Mouse (Mus musculus) macrophage (primary cell): ENCODE measurements around the gene Psmd5. TPM values are rescaled to one million over a fixed set of nuclear protein-coding genes. Genes with fewer than 3 reads are reported as not detected.

Experiments
- H3K27ac ChIP-seq: fragments of 350-480 bp; formaldehyde crosslinking; 2 replicates; pipeline ENCODE4 v1.9.0; 2021
- H3K36me3 ChIP-seq: fragments of 350-480 bp; formaldehyde crosslinking; 2 replicates; pipeline ENCODE4 v1.9.0; 2021; ENCODE audit errors: inconsistent target
- H3K4me3 ChIP-seq: fragments of 350-480 bp; formaldehyde crosslinking; 2 replicates; pipeline ENCODE4 v1.9.0; 2021; ENCODE audit errors: inconsistent target
- H3K79me2 ChIP-seq: fragments of 350-480 bp; formaldehyde crosslinking; 2 replicates; pipeline ENCODE4 v1.9.0; 2021; ENCODE audit errors: inconsistent target
- WGBS: methylation state at CpG from one replicate; pipeline ENCODE4 v1.1.7; 2026; ENCODE audit warnings: inconsistent platforms; ENCODE audit not compliant: missing documents; 5-methylcytosine and 5-hydroxymethylcytosine counted together
- polyA plus RNA-seq: library from polyadenylated mRNA; stranded (reverse); fragments of 250-400 nt; gene quantifications from 3 replicates; pipeline ENCODE4 v1.2.4, GENCODE M21; 2018; ENCODE audit warnings: inconsistent platforms

The Psmd5 gene
- polyA plus RNA-seq, 1 experiment from 2014 or later = 23.0 TPM

DNA sequence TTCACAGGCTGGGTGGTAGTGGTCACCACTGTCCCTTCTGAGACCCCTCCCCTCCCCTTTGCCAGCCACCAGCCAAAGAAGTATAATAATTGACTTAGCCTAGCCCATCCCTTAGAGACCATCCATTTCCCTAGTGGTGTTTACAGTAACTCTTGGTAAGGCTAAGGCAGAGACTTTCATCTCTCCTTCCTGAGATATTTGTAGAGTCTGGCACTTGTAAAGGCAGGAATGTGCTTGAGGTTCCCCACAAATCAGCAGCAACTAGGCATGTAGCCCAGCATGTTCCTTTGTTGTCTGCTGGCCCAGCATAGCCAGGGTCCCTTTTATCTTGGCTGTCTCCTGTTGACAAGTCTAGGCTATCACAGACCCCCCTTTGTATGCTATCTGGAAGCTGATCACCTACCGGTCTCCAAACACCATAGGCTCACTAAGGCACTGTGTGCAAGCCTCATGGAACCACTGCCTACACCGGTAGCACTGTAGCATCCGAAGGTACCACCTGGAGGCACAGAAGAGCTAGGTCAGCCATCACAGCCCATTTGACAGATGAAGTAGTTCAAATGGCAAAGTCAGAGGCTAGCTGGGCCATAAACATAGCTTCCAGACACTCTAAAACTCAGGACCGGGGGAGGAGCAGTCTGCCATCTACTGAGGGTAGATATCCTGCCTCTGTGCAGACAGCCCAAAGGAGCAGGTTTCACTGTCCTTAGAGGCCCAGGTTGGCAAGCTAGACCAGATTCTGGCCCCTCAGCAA is 29.1 kb upstream of the Psmd5 start:
- no peaks in the 10 kb centered on the region for H3K79me2 ChIP-seq
- peak overlapping the region; percentile 71 for H3K27ac ChIP-seq
- 93% methylated on average over 4 of the region's 4 CpGs for WGBS
- H3K36me3 ChIP-seq = no peaks in the 10 kb centered on the region
- no peak overlapping the region for H3K4me3 ChIP-seq

DNA sequence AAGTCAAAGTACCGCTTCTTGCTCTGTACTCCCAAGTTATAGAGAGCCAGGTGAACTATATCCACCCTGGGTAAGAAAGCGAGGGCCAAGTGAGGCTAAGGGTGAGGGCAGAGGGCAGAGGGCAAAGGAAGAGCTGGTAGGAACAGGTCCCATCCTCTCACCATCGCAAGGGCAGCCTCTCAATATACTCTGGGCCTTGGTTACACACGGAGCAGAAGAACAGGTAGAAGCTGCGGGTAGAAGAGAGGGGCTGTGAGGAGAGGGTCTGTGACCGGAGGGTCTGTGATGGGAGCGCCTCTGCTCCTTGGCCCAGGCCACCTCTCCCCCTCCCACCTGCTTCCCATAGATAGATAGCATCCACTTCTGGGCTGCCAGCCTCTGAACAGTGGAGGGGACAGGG is 28.4 kb upstream of the Psmd5 start:
- H3K27ac ChIP-seq = no peak overlapping the region

DNA sequence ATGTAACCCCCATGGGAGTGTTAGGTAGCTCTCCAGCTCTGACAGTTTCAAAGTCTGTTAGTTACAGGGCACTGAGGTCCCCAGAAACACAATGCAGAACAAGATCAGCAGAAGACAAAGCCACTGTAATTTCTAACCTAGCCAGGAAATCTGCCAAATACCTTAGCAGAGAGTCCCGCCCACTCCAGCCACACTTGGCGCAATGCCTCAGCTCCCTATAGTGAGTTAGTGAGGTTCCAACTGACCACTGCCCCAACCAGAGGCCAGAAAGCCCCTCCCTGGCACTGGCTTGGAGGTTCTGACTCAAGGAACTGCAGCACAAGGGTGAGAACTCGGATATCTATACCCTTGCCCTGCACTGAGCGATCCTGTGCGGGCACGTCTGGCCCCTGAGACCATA is 28.0 kb upstream of the Psmd5 start:
- Histone ChIP-seq H3K27ac (no peak overlapping the region), H3K36me3 (no peaks in the 10 kb centered on the region), H3K4me3 (no peak overlapping the region), H3K79me2 (no peaks in the 10 kb centered on the region)
- 92% methylated on average over 6 of the region's 6 CpGs for WGBS

More for the DNA sequence above, 28.4 kb upstream of the Psmd5 start:
- Histone ChIP-seq H3K4me3 (no peak overlapping the region), H3K79me2 (no peaks in the 10 kb centered on the region), H3K36me3 (no peaks in the 10 kb centered on the region)
- 93% methylated on average over 7 of the region's 7 CpGs for WGBS

DNA sequence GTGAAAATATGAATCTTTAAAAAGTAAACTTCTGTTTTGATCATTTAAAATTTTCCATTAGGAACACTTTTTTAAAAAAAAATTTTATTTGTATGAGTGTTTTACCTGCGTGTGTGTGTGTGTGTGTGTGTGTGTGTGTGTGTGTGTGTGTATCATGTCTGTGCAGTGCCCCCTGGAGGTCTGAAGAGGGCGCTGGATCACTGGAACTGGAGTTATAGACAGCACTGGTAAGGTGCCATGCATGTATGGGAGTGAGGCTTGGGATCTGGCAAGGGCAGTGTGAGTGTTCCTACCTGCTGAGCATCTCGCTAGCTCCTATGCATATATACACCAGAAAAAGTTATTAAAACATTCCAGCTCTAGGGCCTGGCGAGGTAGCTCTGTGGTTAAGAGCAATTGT is 27.0 kb upstream of the Psmd5 start:
- no peaks in the 10 kb centered on the region for H3K79me2 ChIP-seq
- no peak overlapping the region for H3K27ac ChIP-seq
- H3K4me3 ChIP-seq = no peak overlapping the region
- H3K36me3 ChIP-seq = no peaks in the 10 kb centered on the region
- 96% methylated on average over 4 of the region's 4 CpGs for WGBS

DNA sequence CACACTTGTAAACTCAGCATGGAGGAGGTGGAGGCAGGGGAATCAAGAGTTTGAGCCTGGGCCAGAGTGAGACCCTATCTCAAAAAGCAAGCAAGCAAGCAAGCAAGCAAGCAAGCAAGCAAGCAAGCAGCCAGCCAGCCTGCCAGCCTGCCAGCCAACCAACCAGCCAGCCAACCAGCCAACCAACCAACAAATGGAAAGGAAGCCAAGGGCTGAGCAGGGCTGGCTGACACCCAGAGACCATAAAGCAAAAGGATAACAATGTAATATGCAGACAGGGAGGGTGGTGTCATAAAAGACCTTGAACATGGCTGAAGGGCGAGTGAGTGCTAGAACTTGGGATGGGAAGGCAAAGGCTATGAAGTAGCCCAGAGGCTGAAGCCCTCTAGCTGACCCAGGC is 25.6 kb upstream of the Psmd5 start:
- WGBS = 92% methylated on average over 1 of the region's 1 CpGs
- no peaks in the 10 kb centered on the region; the same call in 1 of the 2 replicates for H3K36me3 ChIP-seq

DNA sequence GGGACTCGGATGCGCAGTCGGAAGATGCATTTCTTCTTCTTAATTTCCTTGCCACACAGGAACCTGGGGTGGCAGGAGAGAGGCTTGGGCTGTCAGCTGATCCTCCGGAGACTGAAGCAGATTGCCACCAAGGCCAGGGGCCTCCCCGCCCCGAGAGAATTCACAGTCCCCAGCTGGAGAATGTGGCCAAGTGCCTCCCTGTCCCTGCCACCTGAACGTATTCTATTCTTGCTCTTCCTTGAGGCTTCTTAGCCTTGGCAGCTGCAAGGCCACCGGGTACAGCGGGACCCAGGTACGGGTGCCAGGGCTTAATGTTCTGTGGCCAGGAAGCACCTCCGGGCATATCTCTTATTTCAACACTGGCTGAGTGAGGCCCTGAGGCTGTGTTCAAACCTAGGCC is 24.9 kb upstream of the Psmd5 start:
- WGBS = 94% methylated on average over 10 of the region's 11 CpGs
- Histone ChIP-seq H3K4me3 (no peak overlapping the region), H3K36me3 (no peaks in the 10 kb centered on the region; the same call in 1 of the 2 replicates), H3K27ac (no peak overlapping the region), H3K79me2 (no peaks in the 10 kb centered on the region)

More for the DNA sequence above, 25.6 kb upstream of the Psmd5 start:
- Histone ChIP-seq H3K27ac (no peak overlapping the region), H3K79me2 (no peaks in the 10 kb centered on the region), H3K4me3 (no peak overlapping the region)

DNA sequence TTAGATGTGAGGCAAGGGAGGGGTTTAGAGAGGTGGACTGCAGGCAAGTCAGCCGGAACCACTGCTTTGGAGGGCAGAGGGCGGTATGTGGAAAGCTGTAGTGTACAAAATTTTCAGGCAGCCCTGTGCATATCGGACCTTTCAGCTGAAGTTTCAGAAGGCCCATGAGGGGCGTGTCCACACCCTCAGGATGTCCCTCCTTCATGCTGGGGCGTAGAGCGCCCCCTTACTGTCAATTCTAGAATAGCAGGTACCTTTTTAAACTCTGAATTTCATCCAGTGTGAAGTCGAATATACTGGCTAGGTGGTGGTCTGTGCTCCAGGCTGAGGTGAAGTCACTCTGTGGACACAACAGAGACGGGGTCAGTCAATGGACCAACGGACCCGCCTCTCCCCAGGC is 23.1 kb upstream of the Psmd5 start:
- no peak overlapping the region for H3K27ac ChIP-seq
- no peak overlapping the region for H3K4me3 ChIP-seq
- H3K36me3 ChIP-seq = no peaks in the 10 kb centered on the region; the same call in 1 of the 2 replicates
- no peaks in the 10 kb centered on the region for H3K79me2 ChIP-seq
- 59% methylated on average over 10 of the region's 10 CpGs for WGBS

DNA sequence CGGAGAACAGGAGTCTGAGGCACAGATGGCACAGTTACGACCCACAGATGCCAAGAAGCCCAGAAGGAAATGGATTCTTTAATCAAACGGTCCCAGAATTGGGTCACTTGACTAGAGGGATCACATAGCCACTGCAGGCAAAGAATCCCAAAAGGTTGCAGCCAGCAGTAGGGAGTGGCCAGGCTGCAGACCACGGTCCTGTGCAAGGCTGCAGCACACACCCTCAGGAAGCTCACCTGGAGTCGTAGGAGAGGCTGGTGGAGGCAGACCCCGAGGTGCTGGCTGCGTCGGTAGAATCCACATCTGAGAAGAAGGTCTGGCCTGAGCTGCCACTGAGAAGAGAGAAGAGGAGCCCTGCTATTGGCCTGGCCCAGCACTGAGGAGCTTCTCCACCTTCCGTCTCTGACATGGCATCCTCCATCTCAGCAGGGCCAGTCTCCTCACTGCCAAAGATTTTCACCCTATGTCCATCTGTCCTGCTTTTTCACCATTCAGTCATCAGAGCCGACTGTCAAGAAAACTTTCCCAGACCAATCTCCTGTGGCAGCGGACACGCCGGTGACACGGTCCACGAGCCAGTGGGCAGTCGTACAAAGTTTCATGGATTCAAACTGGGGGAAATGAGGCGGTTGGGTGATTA is 22.2 kb upstream of the Psmd5 start:
- Histone ChIP-seq H3K36me3 (no peaks in the 10 kb centered on the region; the same call in 1 of the 2 replicates), H3K79me2 (no peaks in the 10 kb centered on the region), H3K27ac (no peak overlapping the region), H3K4me3 (no peak overlapping the region)
- WGBS = 96% methylated on average over 17 of the region's 17 CpGs

DNA sequence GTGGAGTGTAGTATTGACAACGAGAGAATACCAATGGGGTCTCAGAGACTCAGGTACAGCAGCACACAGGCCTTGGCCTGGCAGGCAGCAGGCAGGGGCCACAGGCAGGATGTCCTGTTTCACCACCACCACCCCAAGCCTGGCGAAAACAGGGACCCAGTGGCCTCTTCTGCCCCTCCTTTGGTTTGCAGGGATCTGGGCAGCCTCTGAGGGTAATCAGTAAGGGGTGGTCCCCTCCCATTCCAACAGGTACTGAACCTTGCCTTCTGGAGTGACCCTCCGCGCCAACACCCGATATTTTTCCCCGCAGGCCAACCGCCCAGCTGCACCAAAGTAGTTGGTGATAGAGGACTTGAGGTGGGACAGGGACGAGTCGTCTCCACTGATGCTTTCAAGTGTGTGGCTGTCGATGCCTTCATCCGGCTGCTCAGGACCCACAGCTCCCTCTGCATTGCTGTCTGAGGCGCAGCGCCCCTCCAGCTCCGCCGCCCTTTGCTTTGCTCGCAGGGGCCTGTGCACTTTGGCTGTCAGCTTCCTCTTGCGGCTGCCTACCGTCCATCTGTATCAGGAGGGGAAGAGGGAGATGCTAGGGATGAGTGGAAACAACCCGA is 20.8 kb upstream of the Psmd5 start:
- Histone ChIP-seq H3K27ac (no peak overlapping the region), H3K4me3 (no peak overlapping the region), H3K79me2 (no peaks in the 10 kb centered on the region), H3K36me3 (no peaks in the 10 kb centered on the region; the same call in 1 of the 2 replicates)
- 88% methylated on average over 17 of the region's 19 CpGs for WGBS

DNA sequence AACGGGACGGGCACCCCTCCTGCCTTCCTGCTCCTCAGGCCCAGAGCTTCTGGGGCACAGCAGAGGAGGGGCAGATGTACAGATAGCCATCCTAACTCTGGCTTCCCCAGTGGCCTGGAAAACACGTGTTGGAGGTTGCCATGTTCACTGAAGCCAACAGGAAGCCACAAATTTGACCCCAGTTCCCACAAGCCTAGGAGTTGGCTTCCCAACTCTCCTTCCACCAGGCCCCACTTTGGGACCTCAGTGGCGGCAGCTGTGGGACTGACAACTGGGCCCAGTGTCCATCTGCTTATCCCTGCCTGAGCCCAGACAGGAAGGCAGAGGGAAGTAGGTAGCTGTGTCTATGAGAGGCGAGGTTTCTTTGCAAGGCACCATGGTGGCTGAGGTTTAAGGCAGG is 19.2 kb upstream of the Psmd5 start:
- WGBS = 40% methylated on average over 5 of the region's 5 CpGs
- H3K4me3 ChIP-seq = no peak overlapping the region

DNA sequence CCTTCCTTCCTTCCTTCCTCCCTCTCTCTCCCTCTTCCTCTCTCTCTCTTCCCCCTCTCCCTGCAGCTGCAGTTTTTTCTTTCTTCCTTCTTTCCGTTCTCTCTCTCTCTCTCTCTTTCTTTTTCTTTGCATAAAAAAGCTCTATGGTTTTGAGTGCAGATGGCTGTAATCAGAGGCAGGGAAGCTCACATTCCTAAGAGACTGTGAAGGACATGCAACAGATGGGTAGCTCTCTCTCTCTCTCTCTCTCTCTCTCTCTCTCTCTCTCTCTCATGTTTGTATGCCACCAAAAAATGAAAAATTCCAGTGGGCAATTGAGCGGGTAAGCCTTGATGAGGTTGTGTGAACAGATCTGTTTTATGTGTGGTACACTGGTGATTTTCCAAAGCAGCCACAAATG is 9.4 kb upstream of the Psmd5 start:
- Histone ChIP-seq H3K79me2 (no peaks in the 10 kb centered on the region), H3K27ac (no peak overlapping the region)
- 92% methylated on average over 2 of the region's 2 CpGs for WGBS

More for the DNA sequence above, 19.2 kb upstream of the Psmd5 start:
- no peaks in the 10 kb centered on the region; the same call in 1 of the 2 replicates for H3K36me3 ChIP-seq
- H3K79me2 ChIP-seq = no peaks in the 10 kb centered on the region
- no peak overlapping the region for H3K27ac ChIP-seq

DNA sequence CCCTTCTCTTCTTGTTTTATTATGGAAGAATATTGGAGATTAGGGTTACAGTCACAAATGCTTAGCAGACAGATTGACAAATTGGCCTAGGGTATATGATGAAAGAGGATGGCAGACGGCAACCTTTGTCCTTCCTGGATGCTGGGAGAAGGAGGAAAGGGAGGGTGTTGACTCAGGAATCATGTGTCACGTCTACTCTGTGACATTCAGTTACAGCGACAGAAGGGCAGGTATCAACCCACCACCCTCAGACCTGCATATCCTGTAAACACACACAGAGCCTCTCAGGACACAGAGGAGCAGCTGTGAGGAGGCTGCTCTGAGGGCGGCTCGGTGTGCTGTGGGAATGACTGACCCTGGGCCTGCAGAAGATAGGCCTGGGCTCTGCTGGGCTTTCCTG is 8.4 kb upstream of the Psmd5 start:
- Histone ChIP-seq H3K36me3 (no peaks in the 10 kb centered on the region), H3K79me2 (no peaks in the 10 kb centered on the region), H3K4me3 (no peak overlapping the region), H3K27ac (no peak overlapping the region)
- 92% methylated on average over 5 of the region's 5 CpGs for WGBS

More for the DNA sequence above, 9.4 kb upstream of the Psmd5 start:
- no peak overlapping the region for H3K4me3 ChIP-seq
- H3K36me3 ChIP-seq = no peaks in the 10 kb centered on the region

DNA sequence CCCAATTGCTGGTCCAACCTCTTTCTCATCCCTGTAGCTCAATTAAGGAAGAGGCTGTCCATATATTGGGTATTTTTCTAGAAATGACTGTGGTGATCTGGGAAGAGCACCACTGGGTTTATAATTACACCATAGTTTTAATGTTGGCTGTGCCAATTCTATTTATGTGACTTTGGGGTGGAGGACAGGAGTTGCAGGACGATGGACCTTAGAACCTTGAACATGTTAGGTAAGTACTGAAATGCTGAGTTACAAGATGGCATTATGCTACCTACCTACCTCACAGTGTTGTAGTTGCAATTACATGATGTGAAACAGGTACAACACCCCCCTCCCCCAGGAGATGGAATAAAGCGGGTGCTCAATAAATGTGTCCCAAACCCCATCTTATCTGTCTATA is 8.0 kb upstream of the Psmd5 start:
- Histone ChIP-seq H3K4me3 (no peak overlapping the region), H3K36me3 (no peaks in the 10 kb centered on the region), H3K79me2 (no peaks in the 10 kb centered on the region), H3K27ac (no peak overlapping the region)
- WGBS = 91% methylated on average over 2 of the region's 2 CpGs

DNA sequence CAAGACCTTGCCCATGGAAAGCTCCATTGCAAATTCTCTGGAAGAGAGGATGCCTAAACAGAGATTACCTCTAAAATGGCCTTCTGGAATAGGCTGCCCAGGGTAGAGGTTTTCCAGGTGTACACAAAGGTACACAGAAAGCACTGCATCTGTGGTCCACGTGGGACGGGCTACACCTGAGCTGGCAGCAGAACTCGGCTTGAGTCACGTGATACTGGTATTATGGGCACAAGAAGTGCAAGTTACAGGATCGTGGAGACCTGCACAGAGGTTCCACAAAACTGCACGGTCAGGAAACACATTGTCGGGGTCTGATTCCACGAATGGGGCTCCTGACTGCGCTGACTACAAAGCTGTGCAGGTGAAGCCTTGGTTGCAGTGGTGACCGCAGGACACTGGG is 5.3 kb upstream of the Psmd5 start:
- no peaks in the 10 kb centered on the region for H3K79me2 ChIP-seq
- H3K4me3 ChIP-seq = no peak overlapping the region
- no peak overlapping the region for H3K27ac ChIP-seq
- WGBS = 84% methylated on average over 10 of the region's 10 CpGs
- no peaks in the 10 kb centered on the region for H3K36me3 ChIP-seq

DNA sequence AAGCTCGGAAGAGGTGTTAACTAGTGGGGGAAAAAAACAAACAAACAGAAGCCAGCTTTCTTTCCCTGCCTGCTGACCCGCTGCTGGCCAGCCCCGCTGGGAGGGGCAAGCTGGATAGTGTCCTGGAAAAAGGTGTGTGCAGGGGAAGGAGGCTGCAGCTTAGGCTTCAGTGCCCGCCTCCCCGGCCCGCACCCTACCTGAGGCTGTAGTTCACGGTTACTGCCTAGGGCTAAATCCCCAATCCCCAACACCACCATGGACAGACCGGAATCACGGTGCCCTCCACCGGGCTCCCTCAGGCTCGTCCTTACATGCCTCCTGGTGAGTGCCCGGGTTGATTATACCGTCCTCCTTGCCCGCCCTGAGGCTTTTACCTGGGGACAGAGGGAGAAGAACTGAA is 497 bp downstream of the Psmd5 start, which contains the start of gene Cutal:
Gene Cutal, plus strand, starts transcription at position 126 of the 400 bp plus-strand sequence.
- 53% methylated on average over 14 of the region's 14 CpGs for WGBS
- Histone ChIP-seq H3K36me3 (no peaks in the 10 kb centered on the region), H3K79me2 (peaks cover 14% of the 10 kb centered on the region), H3K4me3 (no peak within 1 kb of the TSS), H3K27ac (no peak within 1 kb of the TSS)
